Mouse (Mus musculus) c-Kit-positive CD71-positive TER-119-negative erythroid progenitor cells, embryonic 14.5 days (primary cell): ENCODE data around the gene Slc9a1.
A peak's percentile ranks its signal among the peaks of the same experiment; 100 is the strongest.

Experiments used
- DNase-seq: peaks from one replicate; pipeline ENCODE4 v3.0.0-alpha.2; 2013; ENCODE audit warnings: low read depth

Slc9a1 gene

GRCm38 (mm10) chr4:133369553-133370297 lies at the start of gene Slc9a1:
Gene Slc9a1 (plus strand): TSS chr4:133369706.
- peak; percentile 84 for DNase-seq

DNA sequence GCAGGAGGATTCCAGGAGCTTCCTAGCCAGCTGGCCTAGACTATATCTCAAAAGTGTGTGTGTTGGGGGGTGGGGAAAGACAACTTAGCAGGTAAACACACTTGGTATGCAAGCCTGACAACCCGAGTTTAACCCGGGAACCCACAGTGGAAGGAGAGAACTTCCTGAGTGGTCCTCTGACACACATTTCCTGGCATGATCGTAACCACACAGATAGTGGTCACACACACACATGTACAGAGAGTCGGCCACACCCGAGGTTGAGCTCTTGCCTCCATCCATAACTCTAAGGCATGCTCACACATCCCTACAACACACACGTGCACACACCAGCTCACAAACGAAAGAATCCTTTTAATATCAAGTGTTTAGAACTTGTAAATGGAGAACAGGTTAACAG lies 41.4 kb upstream of the Slc9a1 start:
- DNase-seq: no peak

DNA sequence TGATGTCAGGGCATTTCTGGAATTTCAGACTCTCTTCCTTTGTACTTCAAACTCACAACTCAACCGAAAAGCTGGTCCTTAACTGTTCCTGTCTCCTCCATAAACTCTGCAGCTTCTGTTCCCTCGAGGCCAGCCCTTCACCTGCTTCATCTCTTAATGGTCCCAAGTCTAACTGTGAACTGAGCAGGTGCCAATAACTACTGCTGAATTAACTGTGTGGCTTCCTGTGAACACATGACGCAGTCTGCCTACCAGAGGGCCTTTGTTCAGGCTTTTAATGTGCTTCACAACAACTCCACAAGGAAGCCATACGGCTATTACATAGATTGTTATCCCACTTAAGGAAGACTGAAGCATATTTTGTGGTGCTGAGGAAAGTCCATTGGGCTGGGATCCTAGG lies 39.2 kb upstream of the Slc9a1 start:
- DNase-seq: no peak

DNA sequence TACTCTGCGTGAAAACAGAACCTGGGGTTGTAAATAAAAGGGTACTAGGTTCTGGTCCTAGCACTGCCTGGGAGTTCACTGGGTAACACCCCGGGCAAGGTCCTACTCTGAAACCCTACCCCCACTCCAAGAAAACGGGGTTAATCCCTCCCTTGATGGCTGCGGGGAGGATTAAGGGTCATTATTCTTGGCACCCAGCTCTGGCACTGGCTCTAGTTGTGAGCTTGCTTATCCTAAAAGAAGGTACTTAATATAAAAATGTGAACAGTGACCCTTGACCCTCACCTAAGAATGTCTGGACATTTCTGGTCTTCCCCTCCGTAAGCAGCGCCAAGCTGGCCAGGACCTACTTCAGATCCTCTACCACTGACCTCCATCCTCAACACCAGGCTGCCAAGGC lies 36.2 kb upstream of the Slc9a1 start:
- no peak for DNase-seq

DNA sequence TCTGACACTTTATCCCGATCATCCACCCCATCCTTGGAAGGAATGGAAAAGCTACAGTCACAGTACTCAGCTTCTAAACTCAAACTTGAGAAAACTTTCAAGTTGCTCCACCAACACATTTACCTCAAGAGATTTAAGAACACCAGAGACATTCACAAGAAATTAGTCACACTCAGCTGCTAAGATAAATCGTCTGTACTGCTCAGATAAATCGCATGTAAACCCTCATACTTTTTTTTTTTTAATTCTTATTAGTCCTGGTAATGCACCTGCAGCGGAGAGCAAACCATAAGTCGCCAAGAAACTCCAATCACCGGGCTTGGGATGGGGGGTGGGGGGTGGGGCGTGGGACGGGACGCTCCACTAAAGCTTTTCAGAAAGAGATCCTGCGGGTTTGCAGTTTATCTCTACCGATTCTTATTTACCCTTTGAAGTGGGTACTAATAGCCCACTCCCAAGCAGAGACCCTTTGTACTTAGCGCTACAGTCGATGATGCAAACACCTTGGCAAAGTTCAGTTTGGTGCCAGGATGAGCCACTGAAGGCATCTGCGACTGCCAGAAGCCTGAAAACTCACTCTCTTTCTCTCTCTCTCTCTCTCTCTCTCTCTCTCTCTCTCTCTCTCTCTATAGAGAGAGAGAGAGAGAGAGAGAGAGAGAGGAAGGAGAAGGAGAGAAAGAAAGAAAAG lies 31.5 kb upstream of the Slc9a1 start:
- DNase-seq: peak; percentile 46

GRCm38 (mm10) chr4:133338521-133339095 lies 30.9 kb upstream of the Slc9a1 start:
- DNase-seq: peak; percentile 27

DNA sequence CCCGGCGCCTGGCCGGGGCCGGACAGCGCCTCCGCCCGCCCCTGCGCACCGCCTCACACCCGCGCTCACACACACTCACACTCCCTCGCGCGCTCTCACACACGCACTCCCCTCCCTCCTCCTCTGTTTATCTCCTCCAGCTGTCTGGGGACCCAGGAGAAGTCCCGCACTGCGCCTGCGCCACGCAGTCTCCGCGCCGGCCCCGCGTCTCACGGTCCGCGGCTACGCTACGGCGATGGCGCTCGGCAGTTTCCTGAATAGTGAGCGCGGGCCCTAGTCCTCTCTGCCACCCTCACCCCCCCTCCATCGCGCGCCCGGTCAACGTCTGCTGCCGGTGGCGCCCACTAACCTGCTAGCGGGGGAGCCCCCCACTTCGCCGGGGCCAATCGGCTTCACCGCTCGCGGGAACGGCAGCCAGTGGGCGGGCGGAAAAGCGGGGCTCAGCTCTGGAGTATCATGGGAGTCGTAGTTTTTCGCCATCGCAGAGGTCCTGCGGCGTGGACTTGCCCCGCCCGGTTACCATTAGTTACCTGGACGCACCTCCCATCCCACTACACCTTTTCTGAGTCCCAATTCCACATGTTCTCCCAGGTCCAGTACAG lies 30.3 kb upstream of the Slc9a1 start:
- peak; percentile 83 for DNase-seq

- no peak for DNase-seq
These were observed 29.3 kb upstream of the Slc9a1 start for GRCm38 (mm10) chr4:133340217-133340616.

GRCm38 (mm10) chr4:133344112-133344511 lies 25.4 kb upstream of the Slc9a1 start:
- no peak for DNase-seq

DNA sequence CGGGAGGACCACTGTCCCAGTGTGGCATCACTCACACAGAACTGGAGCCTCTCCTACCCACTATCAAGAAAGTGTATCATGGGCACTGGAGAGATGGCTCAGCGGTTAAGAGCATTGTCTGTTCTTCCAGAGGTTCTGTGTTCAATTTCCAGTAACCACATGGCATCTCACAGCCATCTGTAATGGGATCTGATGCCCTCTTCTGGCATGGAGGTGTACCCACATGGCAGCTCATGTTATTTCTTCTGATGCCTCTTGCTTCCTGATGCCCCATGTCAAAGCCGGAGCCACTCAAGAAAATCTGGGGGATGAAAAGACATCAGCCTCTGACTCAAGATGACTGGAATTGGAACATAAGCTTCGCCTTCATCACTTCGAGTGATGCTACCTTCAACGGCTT lies 23.8 kb upstream of the Slc9a1 start:
- no peak for DNase-seq

- DNase-seq: no peak
These were observed 22.9 kb upstream of the Slc9a1 start for GRCm38 (mm10) chr4:133346577-133346976.

GRCm38 (mm10) chr4:133347624-133348023 lies 21.9 kb upstream of the Slc9a1 start:
- DNase-seq: no peak

- no peak for DNase-seq
These were observed 21.3 kb upstream of the Slc9a1 start for GRCm38 (mm10) chr4:133348051-133348775.

- DNase-seq: no peak
These were observed 16.7 kb upstream of the Slc9a1 start for GRCm38 (mm10) chr4:133352797-133353196.

DNA sequence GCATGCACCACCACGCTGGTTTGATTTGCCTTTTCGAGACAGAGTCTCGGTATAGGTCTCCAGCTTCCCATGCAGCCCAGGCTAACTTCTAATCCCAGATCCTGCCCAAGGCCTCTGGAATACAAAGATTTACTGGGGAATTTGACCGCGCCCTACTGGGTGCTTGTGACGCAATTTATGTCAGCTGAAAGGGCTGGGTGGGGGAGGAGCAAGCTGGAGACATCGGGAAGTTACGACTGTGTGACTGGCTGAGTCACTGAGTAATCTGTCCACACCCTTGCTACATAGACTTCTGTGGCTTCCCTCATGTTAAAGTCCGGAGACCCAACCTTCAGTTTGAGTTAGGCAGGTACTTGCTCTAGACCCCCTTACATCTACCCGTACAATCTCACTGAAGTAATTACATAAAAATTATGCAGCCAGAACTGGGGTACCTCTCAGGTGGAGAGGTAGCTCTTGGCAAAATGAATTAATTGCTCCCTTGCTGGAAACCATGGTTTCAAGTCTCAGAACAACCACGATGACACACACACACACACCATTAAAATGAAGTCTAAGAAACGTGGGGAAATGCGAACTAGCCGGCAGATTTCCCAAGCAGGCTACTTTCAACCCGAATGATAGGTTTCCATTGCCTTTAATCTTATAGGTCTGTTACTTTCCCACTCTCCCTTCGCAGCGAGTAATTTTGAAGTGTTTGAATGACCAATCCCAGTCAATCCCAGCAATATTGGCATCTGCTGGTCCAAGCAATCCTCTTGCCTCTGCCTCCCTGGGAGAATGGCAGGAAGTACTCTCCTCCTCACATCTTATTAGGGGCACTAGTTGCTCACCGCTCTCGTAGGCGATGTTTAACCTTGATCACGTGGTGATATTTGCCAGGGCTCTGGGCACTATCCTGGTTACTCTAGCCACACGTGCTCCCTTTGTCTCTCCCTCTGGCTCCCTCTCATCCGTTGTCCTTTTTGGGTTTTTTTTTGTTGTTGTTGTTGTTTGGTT lies 15.8 kb upstream of the Slc9a1 start, which contains the start of gene Wdtc1:
Gene Wdtc1 (minus strand): TSS at position 115 of the 999 bp plus-strand sequence.
- no peak for DNase-seq

DNA sequence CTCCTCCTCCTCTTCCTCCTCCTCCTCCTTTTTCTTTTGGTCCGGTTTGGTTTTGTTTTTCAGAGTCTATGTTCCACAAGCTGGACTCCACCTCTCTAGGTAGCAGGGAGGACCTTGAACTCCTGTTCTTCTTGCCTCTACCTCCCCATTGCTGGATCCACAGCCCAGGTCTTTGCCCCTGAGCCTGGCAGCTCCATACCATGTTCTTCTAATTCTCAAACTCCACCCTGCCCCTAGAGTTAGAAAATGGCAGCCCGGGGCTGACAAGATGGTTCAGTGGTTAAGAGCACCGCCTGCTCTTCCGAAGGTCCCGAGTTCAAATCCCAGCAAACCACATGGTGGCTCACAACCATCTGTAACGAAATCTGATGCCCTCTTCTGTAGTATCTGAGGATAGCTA lies 14.9 kb upstream of the Slc9a1 start:
- DNase-seq: no peak

DNA sequence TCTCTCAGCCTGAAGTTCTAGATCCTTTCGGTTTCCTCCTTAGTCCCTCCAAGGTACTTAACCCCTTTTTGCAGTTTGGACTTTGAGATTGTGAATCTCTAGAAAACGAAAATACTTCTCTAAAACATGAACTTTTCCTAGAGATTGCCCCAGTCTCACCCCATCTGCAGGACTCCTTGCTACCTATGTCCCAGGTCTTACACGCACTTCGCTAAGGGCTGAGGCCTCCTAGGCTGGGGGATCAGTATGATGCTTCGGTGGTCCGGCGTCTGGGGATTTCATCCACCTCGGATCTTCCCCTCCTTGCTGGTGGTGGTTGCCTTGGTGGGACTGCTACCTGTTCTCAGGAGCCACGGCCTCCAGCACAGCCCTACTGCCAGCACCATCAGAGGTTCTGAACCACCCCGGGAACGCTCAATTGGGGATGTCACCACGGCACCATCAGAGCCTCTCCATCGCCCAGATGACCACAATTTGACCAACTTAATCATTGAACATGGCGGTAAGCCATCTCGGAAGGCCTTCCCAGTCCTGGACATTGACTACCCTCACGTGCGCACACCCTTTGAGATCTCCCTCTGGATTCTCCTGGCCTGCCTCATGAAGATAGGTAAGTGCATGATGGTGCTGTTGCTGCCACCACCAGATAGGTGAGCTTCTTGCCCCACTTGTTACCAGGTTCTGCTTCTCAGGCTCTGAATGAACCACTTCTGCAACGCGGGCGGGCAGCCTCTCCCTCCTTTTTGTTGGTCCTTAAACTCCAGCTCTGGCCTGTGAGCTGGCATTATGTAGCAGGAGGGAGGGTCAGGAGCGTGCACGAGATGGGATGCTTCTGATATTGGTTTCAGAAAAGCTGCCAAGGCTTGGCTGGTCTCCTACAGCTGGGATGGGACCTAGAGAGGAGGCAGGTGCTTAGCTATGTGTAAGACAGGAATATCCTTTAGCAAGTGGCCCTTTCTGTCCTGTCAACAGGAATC lies 1.1 kb downstream of the Slc9a1 start:
- DNase-seq: no peak

DNA sequence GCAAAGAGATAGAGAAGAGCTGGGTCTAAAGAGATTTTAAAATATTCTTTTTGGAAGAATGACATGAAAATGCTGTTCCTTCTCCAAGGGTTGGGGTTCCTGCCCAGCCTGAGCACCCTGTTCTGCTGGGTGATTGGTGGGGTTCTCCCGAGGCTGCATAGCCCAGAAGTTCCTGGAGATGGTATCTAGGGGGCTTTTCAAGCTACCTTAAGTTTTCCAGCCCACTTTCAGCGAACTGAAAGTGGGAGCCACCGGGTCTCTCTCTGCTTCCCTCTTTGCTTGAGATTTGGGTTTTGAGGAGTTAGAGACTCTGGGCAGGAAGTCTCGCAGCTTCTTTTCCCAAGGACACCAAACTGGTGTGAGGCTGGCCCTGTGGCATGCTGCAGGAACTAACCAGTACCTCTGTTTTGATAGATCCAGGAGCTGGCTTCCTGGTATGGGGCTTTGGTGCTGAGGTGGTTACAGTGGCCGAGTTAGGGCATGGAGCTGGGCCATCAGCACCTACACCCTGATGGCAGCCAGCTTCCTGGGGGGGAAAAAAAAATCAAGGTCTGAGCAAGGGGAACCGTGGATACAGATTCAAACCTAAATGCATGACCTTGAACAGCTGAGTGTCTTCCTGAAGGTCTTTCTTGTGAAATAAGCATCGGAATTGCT lies 2.2 kb downstream of the Slc9a1 start:
- no peak for DNase-seq

DNA sequence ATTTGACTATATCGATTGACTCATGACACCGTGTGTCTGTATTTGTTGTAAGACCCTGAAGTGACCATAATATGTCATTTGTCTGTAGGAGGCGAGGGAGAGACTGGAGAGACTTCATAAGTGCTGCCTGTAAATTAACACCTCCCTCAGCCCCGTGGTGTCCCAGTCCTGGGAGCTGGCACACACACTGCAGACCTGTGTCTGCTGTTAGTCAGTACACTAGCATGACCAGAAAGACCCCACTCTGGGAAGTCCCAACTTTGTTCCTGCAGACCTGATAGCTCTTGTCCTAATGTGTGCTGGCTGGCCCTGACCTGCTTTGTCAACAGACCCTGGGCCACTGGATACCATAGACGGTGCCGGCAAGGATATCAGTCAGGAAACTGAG lies 2.8 kb downstream of the Slc9a1 start:
- no peak for DNase-seq
